Mouse (Mus musculus): ENCODE measurements around the gene Spdye4c. TPM values are rescaled to one million over a fixed set of nuclear protein-coding genes. Genes with fewer than 3 reads are reported as not detected.
A peak's percentile ranks its signal among the peaks of the same experiment; 100 is the strongest.

The Spdye4c gene
- not detected in 2 replicates for polyA plus RNA-seq (2015; fragmentation: Nextera tagmentation; extraction: Ambion mirVana)

DNA sequence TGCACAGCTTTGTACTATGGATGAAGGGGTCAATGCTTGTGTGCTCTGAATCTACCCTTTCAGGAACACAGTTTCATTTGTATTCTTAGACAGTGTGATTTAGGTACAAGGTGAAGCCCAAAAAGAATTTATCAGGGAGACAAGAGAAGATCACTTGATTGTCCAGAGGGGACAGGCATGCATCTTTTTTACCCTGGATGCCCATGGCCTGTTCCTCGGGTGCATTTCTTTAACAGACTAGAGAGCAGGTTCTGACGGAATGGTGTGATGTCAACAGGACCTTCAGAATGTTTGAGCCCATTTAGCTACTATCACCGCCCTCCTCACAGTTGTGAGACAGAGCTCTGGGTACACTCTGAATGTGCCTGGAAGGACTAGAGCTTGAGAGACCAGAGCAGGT is at the start of gene Spdye4c:
Gene Spdye4c, plus strand, starts transcription at position 301 of the 400 bp plus-strand sequence.
- Histone ChIP-seq H3K4me1 (replicated peaks; ENCODE audit: control insufficient read depth, insufficient read depth, low read length) (no peaks in the 10 kb centered on the region), H3K27ac (ENCODE audit: low read depth, low read length) (no peak within 1 kb of the TSS), H3K9ac (ENCODE audit: low read depth, low read length) (no peak within 1 kb of the TSS), H3K27me3 (replicated peaks; ENCODE audit: control insufficient read depth, insufficient read depth, low read length) (no peaks in the 10 kb centered on the region), H3K4me2 (replicated peaks; ENCODE audit: low read depth) (no peak within 1 kb of the TSS), H3K36me3 (ENCODE audit: control insufficient read depth, insufficient read depth) (no peaks in the 10 kb centered on the region), H3K9me3 (ENCODE audit: control insufficient read depth) (no peaks in the 10 kb centered on the region), H3K4me3 (ENCODE audit: low read depth, low read length) (no peak within 1 kb of the TSS)
- 92% methylated on average over 3 of the region's 3 CpGs for WGBS
- ATAC-seq, result no peak
- no peak for TF ChIP-seq CTCF (IDR thresholded peaks at IDR 0.05; ENCODE audit: low read depth)

DNA sequence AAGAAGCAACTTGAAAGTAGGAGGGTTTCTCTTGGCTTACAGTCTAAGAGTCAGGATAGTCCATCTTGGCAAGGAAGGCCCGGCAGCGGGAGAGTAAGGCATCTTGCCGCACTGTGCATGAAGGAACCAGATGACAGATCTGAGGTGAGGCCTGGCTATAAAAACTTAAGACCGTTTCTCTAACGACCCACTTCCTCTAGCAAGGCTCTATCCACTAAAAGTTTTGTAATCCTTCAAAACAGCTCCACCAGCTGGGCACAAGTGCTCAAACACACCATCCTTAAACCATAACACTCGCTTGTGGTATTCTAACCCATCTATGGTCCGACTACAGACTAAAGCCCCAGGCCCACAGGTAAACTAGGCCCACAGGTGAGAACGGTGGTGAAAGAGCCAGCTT is 47.5 kb upstream of the Spdye4c start:
- TF ChIP-seq CTCF (IDR thresholded peaks at IDR 0.05; ENCODE audit: low read depth), result 0 out of 2 replicates have a peak, but pooled peaks have one; percentile 17
- Histone ChIP-seq H3K9me3 (ENCODE audit: control insufficient read depth) (no peaks in the 10 kb centered on the region), H3K9ac (ENCODE audit: low read depth, low read length) (no peak overlapping the region), H3K4me3 (ENCODE audit: low read depth, low read length) (no peak overlapping the region), H3K27me3 (replicated peaks; ENCODE audit: control insufficient read depth, insufficient read depth, low read length) (no peaks in the 10 kb centered on the region), H3K4me1 (replicated peaks; ENCODE audit: control insufficient read depth, insufficient read depth, low read length) (no peaks in the 10 kb centered on the region), H3K36me3 (ENCODE audit: control insufficient read depth, insufficient read depth) (no peaks in the 10 kb centered on the region), H3K4me2 (replicated peaks; ENCODE audit: low read depth) (no peak overlapping the region), H3K27ac (ENCODE audit: low read depth, low read length) (no peak overlapping the region)
- ATAC-seq, result no peak
- 68% methylated on average over 8 of the region's 8 CpGs for WGBS

DNA sequence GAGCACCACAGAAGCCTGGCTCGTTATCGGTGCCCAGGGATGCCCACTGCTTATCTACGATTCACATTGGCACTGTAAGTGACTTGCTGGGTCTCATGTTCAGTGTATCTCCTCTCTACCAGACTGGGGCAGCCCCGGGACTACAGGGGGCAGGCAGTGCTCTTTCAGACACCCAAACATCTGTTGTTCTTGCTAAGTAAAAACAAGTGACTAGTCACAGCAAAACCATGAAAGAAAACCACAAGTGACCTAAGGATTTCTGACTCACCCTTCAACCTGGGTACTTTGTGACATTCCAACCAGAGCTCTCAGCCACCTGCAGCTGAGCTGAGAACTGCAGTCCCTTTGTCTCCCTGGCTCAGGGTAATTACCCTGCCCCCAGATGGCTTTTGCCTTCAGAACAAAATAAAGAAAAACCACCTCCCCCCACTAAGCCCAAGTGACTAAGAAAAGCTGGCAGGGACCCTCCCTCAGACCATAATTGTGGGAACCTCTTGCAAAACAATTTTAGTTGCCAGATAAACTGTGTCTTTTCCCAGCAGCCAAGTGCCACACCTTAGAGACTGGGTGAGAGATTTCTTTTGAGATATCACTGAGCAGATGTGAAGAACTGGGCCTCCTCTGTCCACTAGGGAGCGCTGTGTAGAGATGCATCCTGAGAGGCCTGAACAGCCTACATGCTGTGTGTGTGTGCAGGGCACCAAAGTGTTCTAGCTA is 46.4 kb upstream of the Spdye4c start:
- Histone ChIP-seq H3K4me1 (replicated peaks; ENCODE audit: control insufficient read depth, insufficient read depth, low read length) (no peaks in the 10 kb centered on the region), H3K4me2 (replicated peaks; ENCODE audit: low read depth) (no peak overlapping the region), H3K27me3 (replicated peaks; ENCODE audit: control insufficient read depth, insufficient read depth, low read length) (no peaks in the 10 kb centered on the region), H3K9ac (ENCODE audit: low read depth, low read length) (no peak overlapping the region), H3K4me3 (ENCODE audit: low read depth, low read length) (no peak overlapping the region), H3K36me3 (ENCODE audit: control insufficient read depth, insufficient read depth) (no peaks in the 10 kb centered on the region), H3K27ac (ENCODE audit: low read depth, low read length) (no peak overlapping the region), H3K9me3 (ENCODE audit: control insufficient read depth) (no peaks in the 10 kb centered on the region)
- 0 out of 2 replicates have a peak, but pooled peaks have one; percentile 31 for ATAC-seq
- WGBS, result 56% methylated on average over 5 of the region's 5 CpGs
- peak; percentile 76 for TF ChIP-seq CTCF (IDR thresholded peaks at IDR 0.05; ENCODE audit: low read depth)

DNA sequence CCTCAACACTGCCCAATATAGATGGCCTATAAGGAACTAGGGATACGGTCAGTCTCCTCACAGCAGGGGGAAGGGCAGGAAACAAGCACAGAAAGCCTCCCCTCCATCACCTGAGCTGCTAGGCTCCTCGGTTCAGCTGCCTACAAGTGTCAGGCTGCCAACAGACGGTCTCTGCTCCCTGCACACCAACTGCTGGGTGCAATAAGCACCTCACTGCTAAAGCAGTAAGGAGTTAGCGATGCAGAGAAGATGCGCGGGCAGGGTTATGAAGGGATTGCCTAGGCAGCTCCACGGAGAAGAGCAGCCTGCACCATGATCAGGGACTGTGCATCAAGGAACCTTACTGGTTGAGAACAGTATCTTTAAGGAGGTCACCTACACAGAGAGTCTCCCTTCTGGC is 45.6 kb upstream of the Spdye4c start:
- Histone ChIP-seq H3K36me3 (ENCODE audit: control insufficient read depth, insufficient read depth) (no peaks in the 10 kb centered on the region), H3K27me3 (replicated peaks; ENCODE audit: control insufficient read depth, insufficient read depth, low read length) (no peaks in the 10 kb centered on the region), H3K4me2 (replicated peaks; ENCODE audit: low read depth) (no peak overlapping the region), H3K27ac (ENCODE audit: low read depth, low read length) (no peak overlapping the region), H3K4me3 (ENCODE audit: low read depth, low read length) (no peak overlapping the region), H3K9ac (ENCODE audit: low read depth, low read length) (no peak overlapping the region), H3K9me3 (ENCODE audit: control insufficient read depth) (no peaks in the 10 kb centered on the region), H3K4me1 (replicated peaks; ENCODE audit: control insufficient read depth, insufficient read depth, low read length) (no peaks in the 10 kb centered on the region)
- WGBS, result 80% methylated on average over 7 of the region's 7 CpGs
- no peak for TF ChIP-seq CTCF (IDR thresholded peaks at IDR 0.05; ENCODE audit: low read depth)
- no peak for ATAC-seq

DNA sequence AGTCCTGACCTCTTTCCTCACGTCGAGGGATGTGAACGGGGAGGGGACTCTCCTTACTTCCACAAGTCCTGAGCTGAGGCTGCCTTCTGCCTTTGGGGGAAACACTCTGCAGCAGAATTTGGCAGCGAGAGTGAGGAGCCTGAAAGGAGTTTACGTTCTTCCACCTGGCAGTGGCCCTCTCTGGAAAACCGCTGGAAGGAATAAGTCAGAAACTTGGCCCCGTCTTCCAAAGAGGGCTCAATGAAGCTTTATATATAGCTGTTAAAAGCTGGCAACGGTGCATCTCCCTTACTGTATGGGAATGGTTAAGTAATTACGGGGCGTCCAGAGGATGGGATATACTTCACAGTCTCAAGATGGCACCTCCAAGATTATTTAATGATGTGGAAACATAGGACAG is 43.9 kb upstream of the Spdye4c start:
- no peak overlapping the region for H3K4me2 ChIP-seq (replicated peaks; ENCODE audit: low read depth)
- H3K9me3 ChIP-seq (ENCODE audit: control insufficient read depth), result no peaks in the 10 kb centered on the region
- H3K9ac ChIP-seq (ENCODE audit: low read depth, low read length), result no peak overlapping the region
- H3K4me3 ChIP-seq (ENCODE audit: low read depth, low read length), result no peak overlapping the region
- H3K27ac ChIP-seq (ENCODE audit: low read depth, low read length), result no peak overlapping the region
- no peak for TF ChIP-seq CTCF (IDR thresholded peaks at IDR 0.05; ENCODE audit: low read depth)
- no peaks in the 10 kb centered on the region for H3K4me1 ChIP-seq (replicated peaks; ENCODE audit: control insufficient read depth, insufficient read depth, low read length)
- no peak for ATAC-seq
- 61% methylated on average over 10 of the region's 10 CpGs for WGBS
- H3K36me3 ChIP-seq (ENCODE audit: control insufficient read depth, insufficient read depth), result no peaks in the 10 kb centered on the region
- no peaks in the 10 kb centered on the region for H3K27me3 ChIP-seq (replicated peaks; ENCODE audit: control insufficient read depth, insufficient read depth, low read length)

DNA sequence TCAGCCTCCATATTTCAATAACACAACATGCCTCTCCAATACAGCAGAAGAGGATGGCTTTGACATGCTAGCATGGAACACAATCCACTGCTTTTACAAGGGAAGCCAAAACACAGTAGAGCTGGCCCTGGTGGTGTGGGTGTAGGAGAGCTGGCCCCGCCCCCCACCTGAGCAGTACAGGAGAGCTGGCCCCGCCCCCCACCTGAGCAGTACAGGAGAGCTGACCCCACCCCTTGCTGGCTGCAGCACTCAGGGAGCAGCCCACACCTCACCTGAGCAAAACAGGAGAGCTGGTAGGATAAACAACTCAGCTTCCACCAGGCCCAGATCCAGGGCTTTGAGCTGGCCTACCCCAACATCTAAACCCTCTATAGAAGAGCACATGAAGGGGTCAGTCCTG is 42.7 kb upstream of the Spdye4c start:
- H3K4me2 ChIP-seq (replicated peaks; ENCODE audit: low read depth), result no peak overlapping the region
- H3K27ac ChIP-seq (ENCODE audit: low read depth, low read length), result no peak overlapping the region
- no peaks in the 10 kb centered on the region for H3K36me3 ChIP-seq (ENCODE audit: control insufficient read depth, insufficient read depth)
- H3K9me3 ChIP-seq (ENCODE audit: control insufficient read depth), result no peaks in the 10 kb centered on the region
- H3K27me3 ChIP-seq (replicated peaks; ENCODE audit: control insufficient read depth, insufficient read depth, low read length), result no peaks in the 10 kb centered on the region
- no peak overlapping the region for H3K9ac ChIP-seq (ENCODE audit: low read depth, low read length)
- H3K4me3 ChIP-seq (ENCODE audit: low read depth, low read length), result no peak overlapping the region
- ATAC-seq, result peak; percentile 44; the same call in 1 of the 2 replicates
- no peak for TF ChIP-seq CTCF (IDR thresholded peaks at IDR 0.05; ENCODE audit: low read depth)
- WGBS, result 61% methylated on average over 2 of the region's 2 CpGs
- H3K4me1 ChIP-seq (replicated peaks; ENCODE audit: control insufficient read depth, insufficient read depth, low read length), result no peaks in the 10 kb centered on the region

Data from intestine, postnatal 0 days (tissue).